Mouse (Mus musculus) heart, adult 9 months (tissue): ENCODE measurements around the gene Henmt1.

ENCODE experiments used
- DNase-seq, 2 experiments: peaks; one replicate each; pipeline ENCODE4 v3.0.0; 2022; ENCODE audit warnings: low spot score in 2 of 2

Henmt1 gene

GRCm38 (mm10) chr3:108939573-108939972 is at the start of gene Henmt1:
Gene Henmt1 (plus strand): TSS chr3:108939873.
- DNase-seq: no peak

GRCm38 (mm10) chr3:108889908-108890307 is 49.8 kb upstream of the Henmt1 start, which contains the start of gene Fndc7:
Gene Fndc7 (minus strand): TSS chr3:108890008.
- no peak for DNase-seq

- no peak for DNase-seq
Measured at GRCm38 (mm10) chr3:108892080-108892479, 47.6 kb upstream of the Henmt1 start.

GRCm38 (mm10) chr3:108892914-108893313 is 46.8 kb upstream of the Henmt1 start:
- no peak for DNase-seq

GRCm38 (mm10) chr3:108898640-108899039 is 41.0 kb upstream of the Henmt1 start:
- no peak for DNase-seq

GRCm38 (mm10) chr3:108900147-108900546 is 39.5 kb upstream of the Henmt1 start:
- DNase-seq: peak; percentile 24 to 45

- DNase-seq: peak; percentile 23 to 30
Measured at GRCm38 (mm10) chr3:108900681-108901080, 39.0 kb upstream of the Henmt1 start.

GRCm38 (mm10) chr3:108902038-108902437 is 37.6 kb upstream of the Henmt1 start:
- DNase-seq: no peak

- no peak for DNase-seq
Measured at GRCm38 (mm10) chr3:108902934-108903333, 36.7 kb upstream of the Henmt1 start.

GRCm38 (mm10) chr3:108910303-108911080 is 29.2 kb upstream of the Henmt1 start:
- DNase-seq: no peak

- DNase-seq: peak; percentile 43 to 61
Measured at GRCm38 (mm10) chr3:108911081-108911547, 28.6 kb upstream of the Henmt1 start.

GRCm38 (mm10) chr3:108911548-108912413 is 27.9 kb upstream of the Henmt1 start, which contains the start of gene Prpf38b:
Gene Prpf38b (minus strand): TSS chr3:108911727.
- DNase-seq: peak; percentile 95

GRCm38 (mm10) chr3:108915999-108916398 is 23.7 kb upstream of the Henmt1 start:
- DNase-seq: no peak

- DNase-seq: no peak
Measured at GRCm38 (mm10) chr3:108916857-108917256, 22.8 kb upstream of the Henmt1 start.

- no peak for DNase-seq
Measured at GRCm38 (mm10) chr3:108917986-108918385, 21.7 kb upstream of the Henmt1 start.

- no peak for DNase-seq
Measured at GRCm38 (mm10) chr3:108918852-108919251, 20.8 kb upstream of the Henmt1 start.

- no peak for DNase-seq
Measured at GRCm38 (mm10) chr3:108920442-108921070, 19.1 kb upstream of the Henmt1 start.

GRCm38 (mm10) chr3:108921822-108922221 is 17.9 kb upstream of the Henmt1 start:
- no peak for DNase-seq

- no peak for DNase-seq
Measured at GRCm38 (mm10) chr3:108925677-108926076, 14.0 kb upstream of the Henmt1 start.

GRCm38 (mm10) chr3:108926308-108926707 is 13.4 kb upstream of the Henmt1 start:
- DNase-seq: no peak

GRCm38 (mm10) chr3:108933557-108933956 is 6.1 kb upstream of the Henmt1 start:
- DNase-seq: no peak

GRCm38 (mm10) chr3:108938691-108939090 is 982 bp upstream of the Henmt1 start:
- no peak for DNase-seq
